Mouse (Mus musculus) liver, embryonic 15.5 days (tissue): ENCODE data around the gene Slc16a1. TPM values are rescaled to one million over a fixed set of nuclear protein-coding genes. Genes with fewer than 3 reads are reported as not detected.

Experiments used
- ATAC-seq: fragments of 200-750 bp; cut with Nextera tagmentation; 2 replicates; pipeline ENCODE4 v1.8.0; 2017; ENCODE audit warnings: moderate number of reproducible peaks, mild to moderate bottlenecking, moderate library complexity; ENCODE audit not compliant: insufficient read depth
- H3K27ac ChIP-seq: fragments of 300-500 bp; sonication (generic); replicated peaks from 2 replicates; pipeline ENCODE4 v1.5.1; 2015; ENCODE audit warnings: mild to moderate bottlenecking, inconsistent platforms
- H3K27me3 ChIP-seq: fragments of 300-500 bp; sonication (generic); 2 replicates; pipeline ENCODE4 v1.6.1; 2015; ENCODE audit warnings: mild to moderate bottlenecking, inconsistent platforms
- H3K36me3 ChIP-seq: fragments of 300-500 bp; sonication (generic); replicated peaks from 2 replicates; pipeline ENCODE4 v1.6.1; 2015; ENCODE audit warnings: moderate library complexity, mild to moderate bottlenecking, inconsistent platforms
- H3K4me1 ChIP-seq: fragments of 300-500 bp; sonication (generic); replicated peaks from 2 replicates; pipeline ENCODE4 v1.6.1; 2015; ENCODE audit warnings: inconsistent platforms
- H3K4me2 ChIP-seq: fragments of 300-500 bp; sonication (generic); 2 replicates; pipeline ENCODE4 v1.6.1; 2015; ENCODE audit warnings: moderate library complexity, mild to moderate bottlenecking, inconsistent platforms
- H3K4me3 ChIP-seq: fragments of 300-500 bp; sonication (generic); replicated peaks from 2 replicates; pipeline ENCODE4 v1.5.1; 2015; ENCODE audit warnings: mild to moderate bottlenecking, inconsistent platforms
- H3K9ac ChIP-seq: fragments of 300-500 bp; sonication (generic); 2 replicates; pipeline ENCODE4 v1.6.1; 2015; ENCODE audit warnings: moderate library complexity, mild to moderate bottlenecking, inconsistent platforms
- H3K9me3 ChIP-seq: fragments of 300-500 bp; sonication (generic); replicated peaks from 2 replicates; pipeline ENCODE4 v1.6.1; 2016; ENCODE audit warnings: inconsistent platforms
- WGBS: fragments of 180-500 bp; shearing (Covaris S2); methylation state at CpG from one replicate; pipeline ENCODE4 v1.1.7; 2015; ENCODE audit warnings: mixed read lengths; ENCODE audit not compliant: insufficient replicate concordance; 5-methylcytosine and 5-hydroxymethylcytosine counted together
- polyA plus RNA-seq: library from polyadenylated mRNA; unstranded; fragments of >200 nt; fragmentation: Nextera tagmentation; extraction: Ambion mirVana; gene quantifications from 2 replicates; pipeline ENCODE4 v1.2.1, GENCODE M21; 2015

The Slc16a1 gene
- polyA plus RNA-seq, 1 experiment from 2014 or later: 86.3 TPM

DNA sequence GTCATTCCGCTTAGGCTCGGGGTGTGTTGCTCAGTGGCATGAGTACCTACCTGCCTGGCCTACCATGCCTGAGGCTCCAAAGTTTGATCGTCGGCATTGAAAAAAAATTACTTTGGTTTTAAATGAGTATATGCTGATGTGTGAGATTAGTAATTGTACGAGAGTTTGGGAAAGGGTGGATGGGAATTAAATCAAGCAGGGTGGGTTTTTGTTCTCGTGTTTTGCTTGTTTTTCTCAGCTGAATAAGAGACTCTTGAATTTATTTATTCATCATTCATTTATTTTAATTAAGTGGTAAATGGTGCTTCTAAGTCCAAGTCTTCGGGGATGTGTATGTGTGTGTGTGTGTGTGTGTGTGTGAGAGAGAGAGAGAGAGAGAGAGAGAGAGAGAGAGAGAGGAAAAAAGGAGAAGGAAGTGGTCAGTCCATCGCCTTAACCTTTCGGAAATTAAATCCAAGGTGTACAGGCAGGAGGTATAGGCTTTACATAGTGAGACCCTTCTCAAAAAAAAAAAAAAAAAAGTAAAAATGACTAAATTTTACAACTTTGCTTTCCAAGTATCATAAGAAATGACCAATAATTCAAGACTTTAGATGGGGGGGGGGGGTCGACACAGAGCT, 1.4 kb downstream of the Slc16a1 start:
- H3K9ac ChIP-seq: peak overlapping the region; percentile 99
- H3K27ac ChIP-seq: peak overlapping the region; percentile 93
- H3K4me2 ChIP-seq: peak overlapping the region; percentile 80
- no peaks in the 10 kb centered on the region for H3K27me3 ChIP-seq
- peak overlapping the region; percentile 98 for H3K4me3 ChIP-seq
- no peak for ATAC-seq
- H3K4me1 ChIP-seq: peaks cover 64% of the 10 kb centered on the region
- H3K9me3 ChIP-seq: no peaks in the 10 kb centered on the region
- peaks cover 5% of the 10 kb centered on the region; the same call in 1 of the 2 replicates for H3K36me3 ChIP-seq
- under 1% methylated on average over 10 of the region's 10 CpGs for WGBS

DNA sequence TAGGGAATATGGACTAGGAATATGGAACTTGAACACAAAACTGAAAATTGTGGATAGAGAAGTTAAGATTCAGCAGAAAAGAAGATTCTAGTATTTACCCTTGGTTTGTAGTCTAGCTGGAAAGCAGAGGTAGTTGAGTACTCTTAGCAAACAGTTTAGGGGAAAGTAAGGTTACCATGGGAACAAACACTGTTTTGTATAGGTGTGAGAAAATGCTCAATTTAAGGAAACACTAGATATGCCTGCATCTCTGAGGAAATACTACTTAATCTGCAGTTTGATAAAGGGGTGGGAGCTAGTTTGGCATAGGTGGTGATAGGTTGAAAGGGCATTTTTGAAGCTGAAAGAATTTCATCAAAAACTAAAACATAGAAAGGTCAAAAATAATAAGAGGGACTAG, 2.4 kb downstream of the Slc16a1 start:
- no peaks in the 10 kb centered on the region for H3K9me3 ChIP-seq
- H3K4me1 ChIP-seq: peaks cover 63% of the 10 kb centered on the region
- peak overlapping the region; percentile 78 for H3K27ac ChIP-seq
- H3K36me3 ChIP-seq: peaks cover 10% of the 10 kb centered on the region; the same call in 1 of the 2 replicates
- H3K4me2 ChIP-seq: peak overlapping the region; percentile 80
- H3K9ac ChIP-seq: peak overlapping the region; percentile 99
- peak overlapping the region; percentile 98 for H3K4me3 ChIP-seq
- no peaks in the 10 kb centered on the region for H3K27me3 ChIP-seq
- no peak for ATAC-seq

DNA sequence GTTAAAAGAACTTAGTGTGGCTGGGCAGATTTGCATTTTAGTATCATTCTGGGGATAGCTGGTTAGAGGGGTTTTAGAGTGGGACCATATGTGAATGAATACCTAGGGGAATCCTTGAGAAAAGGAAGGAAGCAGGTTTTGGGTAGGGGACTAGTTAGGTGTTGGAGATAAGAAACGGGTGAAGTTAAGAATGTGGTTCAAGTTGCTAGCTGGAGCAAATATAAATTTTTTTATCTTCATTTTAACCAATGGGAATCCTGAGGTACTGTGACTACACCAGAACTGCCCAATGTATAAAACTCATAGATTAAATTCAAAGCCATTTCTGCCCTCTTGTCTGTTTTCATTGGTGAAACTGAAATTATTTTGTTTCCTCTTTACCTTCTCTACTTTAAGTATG, 2.8 kb downstream of the Slc16a1 start:
- Histone ChIP-seq H3K27ac (peak overlapping the region; percentile 78), H3K4me3 (peak overlapping the region; percentile 98), H3K27me3 (no peaks in the 10 kb centered on the region), H3K4me1 (peaks cover 64% of the 10 kb centered on the region), H3K36me3 (peaks cover 13% of the 10 kb centered on the region; the same call in 1 of the 2 replicates), H3K9ac (peak overlapping the region; percentile 99), H3K9me3 (no peaks in the 10 kb centered on the region), H3K4me2 (peak overlapping the region; percentile 80)
- WGBS: 19% methylated on average over 1 of the region's 1 CpGs
- ATAC-seq: no peak

DNA sequence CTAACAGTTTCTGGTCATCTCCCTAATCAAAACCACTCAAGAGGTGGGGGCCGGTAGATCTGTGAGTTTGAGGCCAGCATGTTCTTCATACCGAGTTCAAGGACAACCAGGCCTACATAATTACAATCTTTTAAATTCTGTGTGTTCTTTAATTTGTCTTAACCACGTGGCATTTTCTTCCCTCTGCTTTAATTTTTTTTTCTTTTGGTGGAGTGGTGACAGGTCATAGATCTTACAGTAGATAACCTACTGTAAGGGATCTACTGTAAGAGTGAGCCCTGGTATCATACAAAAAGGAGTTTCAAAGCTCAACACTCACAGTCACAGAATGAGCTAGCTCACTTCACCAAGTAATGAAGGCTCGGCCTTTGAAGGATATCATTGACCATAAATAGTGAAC, 4.6 kb downstream of the Slc16a1 start:
- H3K27ac ChIP-seq: peak overlapping the region; percentile 74
- peak overlapping the region; percentile 29; the same call in 1 of the 2 replicates for H3K4me3 ChIP-seq
- ATAC-seq: no peak
- no peaks in the 10 kb centered on the region for H3K27me3 ChIP-seq
- H3K9me3 ChIP-seq: no peaks in the 10 kb centered on the region
- 55% methylated on average over 4 of the region's 4 CpGs for WGBS
- H3K4me2 ChIP-seq: peak overlapping the region; percentile 43
- no peak overlapping the region for H3K9ac ChIP-seq
- peaks cover 66% of the 10 kb centered on the region for H3K4me1 ChIP-seq
- H3K36me3 ChIP-seq: peaks cover 16% of the 10 kb centered on the region; the same call in 1 of the 2 replicates

DNA sequence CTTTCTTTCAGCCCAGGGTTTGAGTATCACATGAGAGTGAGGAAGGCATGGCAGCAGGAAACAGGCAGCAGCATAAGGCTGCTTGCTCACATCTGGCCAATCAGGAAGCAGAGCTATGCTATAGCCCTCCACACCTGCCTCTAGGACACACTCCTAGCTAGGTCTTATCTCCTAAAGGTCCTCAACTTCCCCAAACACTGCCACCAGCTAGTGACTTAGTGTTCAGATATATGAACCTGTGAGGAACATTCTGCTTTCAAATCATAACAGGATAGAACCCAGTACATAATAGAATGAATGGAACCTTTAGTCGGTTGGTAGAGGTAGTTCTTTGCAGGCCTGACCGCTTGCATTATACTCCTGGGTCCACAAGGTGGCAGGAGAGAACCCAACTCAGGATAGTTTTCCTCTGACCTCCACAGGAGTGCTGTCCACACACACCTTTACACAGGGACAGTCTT, 5.4 kb downstream of the Slc16a1 start:
- peak overlapping the region; percentile 16; the same call in 1 of the 2 replicates for H3K9ac ChIP-seq
- peak; percentile 79 for ATAC-seq

DNA sequence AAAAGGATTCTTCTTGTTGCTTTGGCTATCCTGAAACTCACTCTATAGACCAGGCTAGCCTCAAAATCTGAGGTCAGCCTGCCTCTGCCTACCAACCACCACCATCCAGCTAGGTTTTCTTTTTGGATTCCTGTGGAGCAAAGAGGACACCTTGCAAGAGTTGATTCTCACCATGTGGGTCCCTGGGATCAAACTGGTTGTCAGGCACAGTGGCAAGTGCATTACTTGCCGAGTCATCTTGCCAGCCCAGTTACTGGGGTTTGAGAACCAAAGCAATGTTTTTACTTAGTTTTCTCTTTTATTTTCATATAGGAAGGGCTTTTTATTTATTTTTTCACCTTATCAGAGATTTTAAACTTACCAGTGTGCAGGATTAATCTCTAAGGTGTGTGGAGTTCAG, 5.9 kb downstream of the Slc16a1 start:
- 62% methylated on average over 1 of the region's 1 CpGs for WGBS
- Histone ChIP-seq H3K27ac (peak overlapping the region; percentile 76), H3K4me2 (peak overlapping the region; percentile 40)

More for the DNA sequence above, 5.4 kb downstream of the Slc16a1 start:
- H3K9me3 ChIP-seq: no peaks in the 10 kb centered on the region
- no peak overlapping the region for H3K4me3 ChIP-seq
- H3K27me3 ChIP-seq: no peaks in the 10 kb centered on the region
- peak overlapping the region; percentile 40 for H3K4me2 ChIP-seq
- H3K27ac ChIP-seq: peak overlapping the region; percentile 74
- H3K4me1 ChIP-seq: peaks cover 67% of the 10 kb centered on the region
- H3K36me3 ChIP-seq: peaks cover 16% of the 10 kb centered on the region; the same call in 1 of the 2 replicates
- WGBS: 5% methylated on average over 2 of the region's 2 CpGs

DNA sequence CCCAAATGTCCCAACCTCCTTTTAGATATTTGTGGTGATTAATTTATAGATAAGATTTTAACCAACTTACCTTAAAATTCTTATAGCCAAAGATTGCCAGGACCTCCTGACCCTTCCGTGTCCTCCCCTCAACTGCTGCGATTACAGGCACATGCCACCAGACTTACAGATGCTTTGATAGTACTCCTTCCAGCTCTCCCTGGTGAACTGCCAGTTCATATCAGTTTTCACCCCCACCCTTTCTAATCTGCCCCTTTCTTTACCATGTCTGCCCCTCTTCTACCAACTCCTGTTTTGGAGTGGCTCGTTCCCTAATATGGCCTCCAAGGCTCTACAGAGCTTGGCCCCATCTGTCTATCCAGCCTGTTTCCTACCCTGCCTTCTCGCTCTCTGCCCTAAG, 15.8 kb downstream of the Slc16a1 start:
- Histone ChIP-seq H3K4me2 (no peak overlapping the region), H3K4me3 (no peak overlapping the region), H3K9me3 (no peaks in the 10 kb centered on the region), H3K4me1 (peaks cover 36% of the 10 kb centered on the region), H3K27ac (0 out of 2 replicates have a peak overlapping the region, but pooled peaks have one; percentile 5), H3K9ac (no peak overlapping the region), H3K27me3 (no peaks in the 10 kb centered on the region), H3K36me3 (peaks cover 93% of the 10 kb centered on the region)
- WGBS: 63% methylated on average over 4 of the region's 4 CpGs
- no peak for ATAC-seq

More for the DNA sequence above, 5.9 kb downstream of the Slc16a1 start:
- no peaks in the 10 kb centered on the region for H3K9me3 ChIP-seq
- no peaks in the 10 kb centered on the region for H3K27me3 ChIP-seq
- peaks cover 22% of the 10 kb centered on the region for H3K36me3 ChIP-seq
- 0 out of 2 replicates have a peak overlapping the region, but pooled peaks have one; percentile 10 for H3K4me3 ChIP-seq
- ATAC-seq: peak; percentile 60
- peaks cover 71% of the 10 kb centered on the region for H3K4me1 ChIP-seq
- no peak overlapping the region for H3K9ac ChIP-seq

DNA sequence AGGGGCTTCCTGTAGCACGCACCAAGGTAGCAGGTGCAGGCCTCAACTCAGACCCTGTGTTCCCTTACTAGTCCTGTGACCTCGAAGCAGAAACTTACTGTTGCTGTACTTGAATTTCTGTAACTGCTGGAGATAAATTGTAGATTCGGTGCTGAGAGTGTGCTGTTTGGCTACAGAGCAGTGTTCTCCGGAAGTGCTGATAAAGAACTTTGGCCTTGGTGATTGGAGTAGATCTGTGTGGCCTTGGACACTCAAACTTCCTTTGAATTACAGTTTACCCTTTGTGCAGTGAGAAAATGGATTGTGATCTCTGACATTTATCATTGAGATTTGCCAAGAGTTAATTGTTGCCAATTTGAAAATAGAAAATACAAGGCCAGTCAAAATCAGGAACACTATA, 16.5 kb downstream of the Slc16a1 start:
- H3K9me3 ChIP-seq: no peaks in the 10 kb centered on the region
- 69% methylated on average over 4 of the region's 4 CpGs for WGBS
- H3K36me3 ChIP-seq: peaks cover 90% of the 10 kb centered on the region
- no peaks in the 10 kb centered on the region for H3K27me3 ChIP-seq
- no peak overlapping the region for H3K9ac ChIP-seq
- ATAC-seq: no peak
- H3K4me3 ChIP-seq: no peak overlapping the region
- H3K27ac ChIP-seq: no peak overlapping the region
- H3K4me2 ChIP-seq: no peak overlapping the region
- peaks cover 41% of the 10 kb centered on the region for H3K4me1 ChIP-seq

DNA sequence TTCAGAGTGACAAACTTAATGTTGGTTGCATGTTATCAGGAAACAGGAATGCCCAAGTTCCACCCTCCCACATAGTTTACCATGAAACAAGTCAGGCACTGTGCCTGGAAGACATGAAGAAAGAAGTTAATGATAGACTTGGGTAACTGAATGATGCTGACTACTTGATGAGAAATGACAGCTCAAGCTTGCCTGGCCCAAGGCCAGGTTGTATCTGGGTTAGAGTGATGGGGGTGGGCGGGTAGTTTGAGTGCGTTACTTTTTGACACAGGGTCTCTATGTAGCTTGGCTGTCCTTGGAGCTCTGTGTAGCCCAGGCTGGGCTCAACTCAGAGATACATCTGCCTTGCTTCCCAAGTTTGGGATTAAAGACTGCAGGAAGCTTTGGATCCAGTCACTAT, 20.2 kb downstream of the Slc16a1 start:
- Histone ChIP-seq H3K9ac (no peak overlapping the region), H3K9me3 (no peaks in the 10 kb centered on the region), H3K27me3 (no peaks in the 10 kb centered on the region), H3K27ac (peak overlapping the region; percentile 75), H3K4me3 (no peak overlapping the region), H3K36me3 (peaks cover 59% of the 10 kb centered on the region), H3K4me1 (peaks cover 63% of the 10 kb centered on the region), H3K4me2 (no peak overlapping the region)
- ATAC-seq: no peak
- 88% methylated on average over 2 of the region's 2 CpGs for WGBS

DNA sequence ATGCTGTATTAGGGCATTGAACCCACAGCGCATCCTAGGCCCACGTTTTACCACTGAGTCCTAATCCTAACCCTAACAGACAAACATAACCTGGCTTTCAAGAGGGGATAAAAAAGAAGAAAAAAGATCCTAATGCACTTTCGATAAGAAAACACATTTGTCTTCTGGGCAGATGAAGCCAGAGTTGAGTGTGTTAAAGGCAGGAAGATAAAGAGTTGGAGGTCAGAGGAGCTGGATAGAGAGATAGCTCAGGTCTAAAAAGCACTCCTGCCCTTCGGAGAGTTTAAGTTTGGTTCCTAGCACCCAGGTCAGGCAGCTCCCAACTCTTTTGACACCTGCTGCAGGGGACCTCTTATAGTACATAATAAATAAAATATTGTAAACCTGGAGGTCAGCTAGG, 21.3 kb downstream of the Slc16a1 start:
- ATAC-seq: peak; percentile 37; the same call in 1 of the 2 replicates
- H3K27ac ChIP-seq: peak overlapping the region; percentile 75

DNA sequence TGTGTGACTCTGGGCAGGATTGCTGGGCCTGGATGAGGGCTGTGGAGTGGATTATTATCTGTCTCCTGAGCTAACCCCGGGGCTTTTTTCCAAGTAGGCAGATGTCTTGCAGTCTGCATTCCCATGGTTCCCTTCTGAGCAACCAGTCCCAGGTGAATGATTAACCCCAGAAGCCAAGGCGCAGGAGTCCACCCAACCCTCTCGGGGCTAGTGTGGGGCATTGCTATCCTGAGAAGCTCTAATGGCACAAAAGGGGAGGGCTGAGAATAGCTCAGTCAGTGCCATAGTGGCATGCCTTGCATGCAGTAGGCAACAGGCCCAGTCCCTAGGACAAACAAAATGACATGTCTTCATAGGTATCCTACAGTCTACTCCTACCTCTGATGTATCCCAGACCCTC, 22.1 kb downstream of the Slc16a1 start:
- H3K27me3 ChIP-seq: no peaks in the 10 kb centered on the region
- H3K4me2 ChIP-seq: no peak overlapping the region
- ATAC-seq: peak; percentile 17; the same call in 1 of the 2 replicates
- H3K9ac ChIP-seq: no peak overlapping the region
- H3K27ac ChIP-seq: peak overlapping the region; percentile 75
- 64% methylated on average over 3 of the region's 3 CpGs for WGBS
- H3K36me3 ChIP-seq: peaks cover 41% of the 10 kb centered on the region
- no peaks in the 10 kb centered on the region for H3K9me3 ChIP-seq
- H3K4me3 ChIP-seq: no peak overlapping the region
- peaks cover 57% of the 10 kb centered on the region for H3K4me1 ChIP-seq

More for the DNA sequence above, 21.3 kb downstream of the Slc16a1 start:
- WGBS: 42% methylated on average over 4 of the region's 4 CpGs
- H3K4me2 ChIP-seq: peak overlapping the region; percentile 2; the same call in 1 of the 2 replicates
- no peak overlapping the region for H3K4me3 ChIP-seq
- peaks cover 49% of the 10 kb centered on the region for H3K36me3 ChIP-seq
- H3K27me3 ChIP-seq: no peaks in the 10 kb centered on the region
- H3K9ac ChIP-seq: no peak overlapping the region
- peaks cover 63% of the 10 kb centered on the region for H3K4me1 ChIP-seq
- no peaks in the 10 kb centered on the region for H3K9me3 ChIP-seq
